Mouse (Mus musculus) stomach, embryonic 14.5 days (tissue): ENCODE data around the gene Maml3. TPM values are rescaled to one million over a fixed set of nuclear protein-coding genes. Genes with fewer than 3 reads are reported as not detected.

Source experiments
- ATAC-seq: fragments of 200-750 bp; cut with Nextera tagmentation; 2 replicates; pipeline ENCODE4 v1.8.0; 2017; ENCODE audit warnings: low read depth, moderate TSS enrichment; ENCODE audit not compliant: insufficient number of reproducible peaks, insufficient read depth, low FRiP score
- H3K27ac ChIP-seq: fragments of 300-500 bp; sonication (generic); 2 replicates; pipeline ENCODE4 v1.5.1; 2014; ENCODE audit warnings: mild to moderate bottlenecking, low read length, moderate library complexity, mixed read lengths
- H3K27me3 ChIP-seq: fragments of 300-500 bp; sonication (generic); 2 replicates; pipeline ENCODE4 v1.6.1; 2014; ENCODE audit warnings: low read length, control low read depth, mixed read lengths; ENCODE audit not compliant: control insufficient read depth, insufficient read depth
- H3K36me3 ChIP-seq: fragments of 300-500 bp; sonication (generic); 2 replicates; pipeline ENCODE4 v1.6.1; 2014; ENCODE audit warnings: mild to moderate bottlenecking, control low read depth, low read length, moderate library complexity, mixed read lengths; ENCODE audit not compliant: control insufficient read depth, insufficient read depth
- H3K4me1 ChIP-seq: fragments of 300-500 bp; sonication (generic); 2 replicates; pipeline ENCODE4 v1.6.1; 2014; ENCODE audit warnings: low read length, control low read depth, mixed read lengths; ENCODE audit not compliant: control insufficient read depth, insufficient read depth
- H3K4me2 ChIP-seq: fragments of 300-500 bp; sonication (generic); replicated peaks from 2 replicates; pipeline ENCODE4 v1.6.1; 2014; ENCODE audit warnings: low read depth, low read length, control low read depth
- H3K4me3 ChIP-seq: fragments of 300-500 bp; sonication (generic); 2 replicates; pipeline ENCODE4 v1.5.1; 2014; ENCODE audit warnings: low read depth, low read length, control low read depth
- H3K9ac ChIP-seq: fragments of 300-500 bp; sonication (generic); replicated peaks from 2 replicates; pipeline ENCODE4 v1.6.1; 2014; ENCODE audit warnings: low read depth, mild to moderate bottlenecking, control low read depth, low read length, moderate library complexity, mixed read lengths
- H3K9me3 ChIP-seq: fragments of 300-500 bp; sonication (generic); 2 replicates; pipeline ENCODE4 v1.6.1; 2016; ENCODE audit warnings: low read depth, low read length, control low read depth; ENCODE audit not compliant: control insufficient read depth
- WGBS: fragments of 180-500 bp; shearing (Covaris S2); extraction: QIAGEN DNeasy Blood & Tissue Kit; methylation state at CpG from one replicate; pipeline ENCODE4 v1.1.7; 2014; 5-methylcytosine and 5-hydroxymethylcytosine counted together
- polyA plus RNA-seq: library from polyadenylated mRNA; unstranded; fragments of >200 nt; fragmentation: Nextera tagmentation; extraction: Ambion mirVana; gene quantifications from 2 replicates; pipeline ENCODE4 v1.2.1, GENCODE M21; 2014

Gene Maml3
- polyA plus RNA-seq, 1 experiment from 2014 or later, result 9.3 TPM

- 65% methylated on average over 7 of the region's 7 CpGs for WGBS
- no peak for ATAC-seq
- Histone ChIP-seq H3K4me3 (no peak overlapping the region), H3K9ac (0 out of 2 replicates have a peak overlapping the region, but pooled peaks have one; percentile 7), H3K4me2 (0 out of 2 replicates have a peak overlapping the region, but pooled peaks have one; percentile 27), H3K4me1 (peaks cover 32% of the 10 kb centered on the region), H3K27ac (peak overlapping the region; percentile 86), H3K27me3 (no peaks in the 10 kb centered on the region), H3K9me3 (no peaks in the 10 kb centered on the region), H3K36me3 (no peaks in the 10 kb centered on the region)
These were observed 17.1 kb downstream of the Maml3 start for GRCm38 (mm10) chr3:52087636-52088280.

- no peak overlapping the region for H3K27ac ChIP-seq
- H3K4me2 ChIP-seq, result no peak overlapping the region
- ATAC-seq, result no peak
- no peak overlapping the region for H3K9ac ChIP-seq
- H3K4me1 ChIP-seq, result no peaks in the 10 kb centered on the region
- 82% methylated on average over 2 of the region's 2 CpGs for WGBS
- H3K4me3 ChIP-seq, result no peak overlapping the region
- no peaks in the 10 kb centered on the region for H3K9me3 ChIP-seq
- no peaks in the 10 kb centered on the region for H3K27me3 ChIP-seq
- H3K36me3 ChIP-seq, result no peaks in the 10 kb centered on the region
These were observed 26.1 kb downstream of the Maml3 start for GRCm38 (mm10) chr3:52078763-52079162.

GRCm38 (mm10) chr3:52073959-52074358, 30.9 kb downstream of the Maml3 start:
- no peak overlapping the region for H3K9ac ChIP-seq
- no peaks in the 10 kb centered on the region for H3K36me3 ChIP-seq
- no peak overlapping the region for H3K4me3 ChIP-seq
- H3K27me3 ChIP-seq, result no peaks in the 10 kb centered on the region
- ATAC-seq, result no peak
- H3K4me2 ChIP-seq, result no peak overlapping the region
- 83% methylated on average over 6 of the region's 6 CpGs for WGBS
- H3K9me3 ChIP-seq, result no peaks in the 10 kb centered on the region
- no peak overlapping the region for H3K27ac ChIP-seq
- peaks cover 8% of the 10 kb centered on the region; the same call in 1 of the 2 replicates for H3K4me1 ChIP-seq

- no peaks in the 10 kb centered on the region for H3K27me3 ChIP-seq
- peaks cover 8% of the 10 kb centered on the region; the same call in 1 of the 2 replicates for H3K4me1 ChIP-seq
- H3K9ac ChIP-seq, result no peak overlapping the region
- H3K4me2 ChIP-seq, result no peak overlapping the region
- 64% methylated on average over 5 of the region's 5 CpGs for WGBS
- ATAC-seq, result no peak
- no peak overlapping the region for H3K27ac ChIP-seq
- no peak overlapping the region for H3K4me3 ChIP-seq
- H3K36me3 ChIP-seq, result no peaks in the 10 kb centered on the region
- H3K9me3 ChIP-seq, result no peaks in the 10 kb centered on the region
These were observed 32.9 kb downstream of the Maml3 start for GRCm38 (mm10) chr3:52071996-52072395.

GRCm38 (mm10) chr3:52070163-52070478, 34.8 kb downstream of the Maml3 start:
- no peak for ATAC-seq
- Histone ChIP-seq H3K9me3 (no peaks in the 10 kb centered on the region), H3K36me3 (no peaks in the 10 kb centered on the region), H3K4me1 (peaks cover 8% of the 10 kb centered on the region; the same call in 1 of the 2 replicates), H3K27ac (peak overlapping the region; percentile 40; the same call in 1 of the 2 replicates), H3K9ac (peak overlapping the region; percentile 7; the same call in 1 of the 2 replicates), H3K4me3 (peak overlapping the region; percentile 22), H3K4me2 (peak overlapping the region; percentile 50), H3K27me3 (no peaks in the 10 kb centered on the region)
- 15% methylated on average over 4 of the region's 4 CpGs for WGBS

- Histone ChIP-seq H3K27me3 (no peaks in the 10 kb centered on the region), H3K4me2 (peak overlapping the region; percentile 50), H3K36me3 (no peaks in the 10 kb centered on the region), H3K4me3 (peak overlapping the region; percentile 22), H3K9ac (peak overlapping the region; percentile 7; the same call in 1 of the 2 replicates), H3K9me3 (no peaks in the 10 kb centered on the region), H3K4me1 (peaks cover 8% of the 10 kb centered on the region; the same call in 1 of the 2 replicates), H3K27ac (peak overlapping the region; percentile 40; the same call in 1 of the 2 replicates)
- WGBS, result 14% methylated on average over 25 of the region's 25 CpGs
- no peak for ATAC-seq
These were observed 35.3 kb downstream of the Maml3 start for GRCm38 (mm10) chr3:52069304-52070162.

GRCm38 (mm10) chr3:52068885-52069284, 36.0 kb downstream of the Maml3 start:
- Histone ChIP-seq H3K36me3 (no peaks in the 10 kb centered on the region), H3K9me3 (no peaks in the 10 kb centered on the region), H3K27ac (no peak overlapping the region), H3K4me1 (peaks cover 8% of the 10 kb centered on the region; the same call in 1 of the 2 replicates), H3K4me3 (no peak overlapping the region), H3K4me2 (no peak overlapping the region), H3K9ac (no peak overlapping the region), H3K27me3 (no peaks in the 10 kb centered on the region)
- ATAC-seq, result no peak
- WGBS, result 74% methylated on average over 3 of the region's 3 CpGs

GRCm38 (mm10) chr3:52067181-52067580, 37.7 kb downstream of the Maml3 start:
- Histone ChIP-seq H3K27ac (no peak overlapping the region), H3K4me3 (no peak overlapping the region), H3K9ac (no peak overlapping the region), H3K36me3 (no peaks in the 10 kb centered on the region), H3K4me1 (peaks cover 9% of the 10 kb centered on the region; the same call in 1 of the 2 replicates), H3K9me3 (no peaks in the 10 kb centered on the region), H3K4me2 (no peak overlapping the region), H3K27me3 (no peaks in the 10 kb centered on the region)
- 82% methylated on average over 6 of the region's 6 CpGs for WGBS
- ATAC-seq, result no peak
